Mouse (Mus musculus) limb, embryonic 15.5 days (tissue): ENCODE data around the gene Adipor1. TPM values are rescaled to one million over a fixed set of nuclear protein-coding genes. Genes with fewer than 3 reads are reported as not detected.

Source experiments
- ATAC-seq: fragments of 200-750 bp; cut with Nextera tagmentation; 2 replicates; pipeline ENCODE4 v1.8.0; 2017; ENCODE audit warnings: low read depth, moderate TSS enrichment; ENCODE audit not compliant: insufficient number of reproducible peaks, low FRiP score, low TSS enrichment
- H3K27ac ChIP-seq: fragments of 300-500 bp; sonication (generic); 2 replicates; pipeline ENCODE4 v1.5.1; 2015; ENCODE audit warnings: moderate library complexity, mild to moderate bottlenecking, inconsistent platforms
- H3K27me3 ChIP-seq: fragments of 300-500 bp; sonication (generic); 2 replicates; pipeline ENCODE4 v1.6.1; 2015; ENCODE audit warnings: inconsistent platforms
- H3K36me3 ChIP-seq: fragments of 300-500 bp; sonication (generic); 2 replicates; pipeline ENCODE4 v1.6.1; 2015; ENCODE audit warnings: inconsistent platforms
- H3K4me1 ChIP-seq: fragments of 300-500 bp; sonication (generic); 2 replicates; pipeline ENCODE4 v1.6.1; 2015; ENCODE audit warnings: inconsistent platforms
- H3K4me2 ChIP-seq: fragments of 300-500 bp; sonication (generic); 2 replicates; pipeline ENCODE4 v1.6.1; 2015; ENCODE audit warnings: mild to moderate bottlenecking, inconsistent platforms
- H3K4me3 ChIP-seq: fragments of 300-500 bp; sonication (generic); 2 replicates; pipeline ENCODE4 v1.5.1; 2015; ENCODE audit warnings: mild to moderate bottlenecking, inconsistent platforms
- H3K9ac ChIP-seq: fragments of 300-500 bp; sonication (generic); 2 replicates; pipeline ENCODE4 v1.6.1; 2015; ENCODE audit warnings: inconsistent platforms
- H3K9me3 ChIP-seq: fragments of 300-500 bp; sonication (generic); 2 replicates; pipeline ENCODE4 v1.6.1; 2016; ENCODE audit warnings: inconsistent platforms
- WGBS: fragments of 180-500 bp; shearing (Covaris S2); methylation state at CpG from one replicate; pipeline ENCODE4 v1.1.7; 2015; 5-methylcytosine and 5-hydroxymethylcytosine counted together
- polyA plus RNA-seq: library from polyadenylated mRNA; unstranded; fragments of >200 nt; fragmentation: Nextera tagmentation; extraction: Ambion mirVana; gene quantifications from 2 replicates; pipeline ENCODE4 v1.2.1, GENCODE M21; 2015

Gene Adipor1
- polyA plus RNA-seq, 1 experiment from 2014 or later: 102 TPM

- WGBS: 1% methylated on average over 61 of the region's 61 CpGs
- Histone ChIP-seq H3K4me1 (peaks cover 6% of the 10 kb centered on the region; the same call in 1 of the 2 replicates), H3K36me3 (peaks cover 19% of the 10 kb centered on the region), H3K4me2 (peak within 1 kb of the TSS; percentile 61), H3K9me3 (no peaks in the 10 kb centered on the region), H3K27me3 (no peaks in the 10 kb centered on the region), H3K27ac (peak within 1 kb of the TSS; percentile 88), H3K4me3 (peak within 1 kb of the TSS; percentile 98), H3K9ac (peak within 1 kb of the TSS; percentile 99)
- ATAC-seq: peak; percentile 85
Measured at GRCm38 (mm10) chr1:134454904-134455824, 40.0 kb downstream of the Adipor1 start, which contains the start of gene Klhl12. Klhl12 (plus strand) TSS chr1:134455531.

GRCm38 (mm10) chr1:134456060-134456459 lies 40.9 kb downstream of the Adipor1 start:
- no peak for ATAC-seq
- peaks cover 6% of the 10 kb centered on the region; the same call in 1 of the 2 replicates for H3K4me1 ChIP-seq
- peak overlapping the region; percentile 61 for H3K4me2 ChIP-seq
- H3K9ac ChIP-seq: peak overlapping the region; percentile 99
- WGBS: 20% methylated on average over 5 of the region's 5 CpGs
- no peaks in the 10 kb centered on the region for H3K9me3 ChIP-seq
- peaks cover 28% of the 10 kb centered on the region for H3K36me3 ChIP-seq
- no peaks in the 10 kb centered on the region for H3K27me3 ChIP-seq
- no peak overlapping the region for H3K27ac ChIP-seq
- peak overlapping the region; percentile 98 for H3K4me3 ChIP-seq

GRCm38 (mm10) chr1:134458139-134458727 lies 43.1 kb downstream of the Adipor1 start:
- peaks cover 39% of the 10 kb centered on the region for H3K36me3 ChIP-seq
- ATAC-seq: no peak
- H3K4me2 ChIP-seq: no peak overlapping the region
- no peak overlapping the region for H3K9ac ChIP-seq
- no peaks in the 10 kb centered on the region for H3K27me3 ChIP-seq
- WGBS: 92% methylated on average over 7 of the region's 7 CpGs
- H3K4me3 ChIP-seq: no peak overlapping the region
- no peak overlapping the region for H3K27ac ChIP-seq
- no peaks in the 10 kb centered on the region for H3K9me3 ChIP-seq
- peaks cover 6% of the 10 kb centered on the region; the same call in 1 of the 2 replicates for H3K4me1 ChIP-seq

- Histone ChIP-seq H3K9ac (no peak overlapping the region), H3K36me3 (peaks cover 57% of the 10 kb centered on the region), H3K9me3 (no peaks in the 10 kb centered on the region), H3K4me2 (no peak overlapping the region), H3K4me1 (peaks cover 6% of the 10 kb centered on the region; the same call in 1 of the 2 replicates), H3K27me3 (no peaks in the 10 kb centered on the region), H3K27ac (no peak overlapping the region), H3K4me3 (no peak overlapping the region)
- no peak for ATAC-seq
- WGBS: 90% methylated on average over 1 of the region's 1 CpGs
Measured at GRCm38 (mm10) chr1:134460294-134461284, 45.4 kb downstream of the Adipor1 start.

Other genes starting within 250 kb of the Adipor1 start
- gene Chil1, start 233.2 kb upstream of the Adipor1 start, polyA plus RNA-seq: 9.8 and 13.6 TPM in 2 replicates
- gene Mybph, start 221.9 kb upstream of the Adipor1 start, polyA plus RNA-seq: 55.8 and 102 TPM in 2 replicates
- 1.8 and 2.0 TPM in 2 replicates for gene Adora1, start 179.9 kb upstream of the Adipor1 start, polyA plus RNA-seq
- 117 and 227 TPM in 2 replicates for gene Myog, start 125.4 kb upstream of the Adipor1 start, polyA plus RNA-seq
- gene Ppfia4, start 82.5 kb upstream of the Adipor1 start, polyA plus RNA-seq: 7.5 and 11.1 TPM in 2 replicates
- 80.2 and 80.3 TPM in 2 replicates for gene Tmem183a, start 53.4 kb upstream of the Adipor1 start, polyA plus RNA-seq
- gene 4933406M09Rik, start 29.4 kb upstream of the Adipor1 start, polyA plus RNA-seq: not detected in 2 replicates
- 38.8 and 44.2 TPM in 2 replicates for gene Cyb5r1, start 9.8 kb upstream of the Adipor1 start, polyA plus RNA-seq
- 22.1 and 25.9 TPM in 2 replicates for gene Klhl12, start 40.2 kb downstream of the Adipor1 start, polyA plus RNA-seq
- 43.6 and 47.8 TPM in 2 replicates for gene Rabif, start 79.3 kb downstream of the Adipor1 start, polyA plus RNA-seq
- 0.10 TPM in 1 of 2 replicates, not detected in the other for gene Mgat4e, start 134.3 kb downstream of the Adipor1 start, polyA plus RNA-seq
- 63.9 and 80.8 TPM in 2 replicates for gene Kdm5b, start 144.8 kb downstream of the Adipor1 start, polyA plus RNA-seq
- gene Syt2, start 231.3 kb downstream of the Adipor1 start, polyA plus RNA-seq: 0.98 and 1.3 TPM in 2 replicates